Mouse (Mus musculus): ENCODE results near the gene Ube2m. TPM values are rescaled to one million over a fixed set of nuclear protein-coding genes. Genes with fewer than 3 reads are reported as not detected.

Ube2m gene
- polyA plus RNA-seq, 1 experiment from 2014 or later, result 107 TPM

DNA sequence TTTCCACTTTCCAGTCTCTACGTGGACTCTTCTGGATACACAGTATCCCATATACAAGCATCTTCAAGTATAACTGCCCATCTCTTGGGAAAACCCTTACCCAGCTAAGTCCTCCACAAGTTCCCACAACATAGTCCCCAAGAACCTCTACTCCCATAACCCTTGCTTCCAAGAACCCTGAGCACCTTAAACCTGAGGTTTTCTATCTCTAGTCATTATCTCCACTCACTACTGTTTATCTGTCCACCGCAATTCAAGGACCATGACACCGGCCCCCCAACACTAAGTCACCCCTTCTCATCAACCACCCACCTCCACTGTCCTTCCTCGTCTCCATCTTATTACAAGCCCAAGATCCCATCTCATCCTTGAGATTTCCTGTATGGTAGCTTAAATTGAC, 1.3 kb downstream of the Ube2m start:
- Histone ChIP-seq H3K4me2 (replicated peaks; ENCODE audit: low read depth) (peak overlapping the region; percentile 79), H3K9ac (ENCODE audit: low read depth, low read length) (peak overlapping the region; percentile 96), H3K9me3 (ENCODE audit: control insufficient read depth) (no peaks in the 10 kb centered on the region), H3K27me3 (replicated peaks; ENCODE audit: control insufficient read depth, insufficient read depth, low read length) (no peaks in the 10 kb centered on the region), H3K4me3 (ENCODE audit: low read depth, low read length) (peak overlapping the region; percentile 81), H3K4me1 (replicated peaks; ENCODE audit: control insufficient read depth, insufficient read depth, low read length) (0 out of 2 replicates have a peak, but pooled peaks cover 6% of the 10 kb centered on the region), H3K36me3 (ENCODE audit: control insufficient read depth, insufficient read depth) (peaks cover 19% of the 10 kb centered on the region), H3K27ac (ENCODE audit: low read depth, low read length) (peak overlapping the region; percentile 99; the same call in 1 of the 2 replicates)
- no peak for ATAC-seq
- 25% methylated on average over 4 of the region's 4 CpGs for WGBS
- no peak for TF ChIP-seq CTCF (IDR thresholded peaks at IDR 0.05; ENCODE audit: low read depth)

DNA sequence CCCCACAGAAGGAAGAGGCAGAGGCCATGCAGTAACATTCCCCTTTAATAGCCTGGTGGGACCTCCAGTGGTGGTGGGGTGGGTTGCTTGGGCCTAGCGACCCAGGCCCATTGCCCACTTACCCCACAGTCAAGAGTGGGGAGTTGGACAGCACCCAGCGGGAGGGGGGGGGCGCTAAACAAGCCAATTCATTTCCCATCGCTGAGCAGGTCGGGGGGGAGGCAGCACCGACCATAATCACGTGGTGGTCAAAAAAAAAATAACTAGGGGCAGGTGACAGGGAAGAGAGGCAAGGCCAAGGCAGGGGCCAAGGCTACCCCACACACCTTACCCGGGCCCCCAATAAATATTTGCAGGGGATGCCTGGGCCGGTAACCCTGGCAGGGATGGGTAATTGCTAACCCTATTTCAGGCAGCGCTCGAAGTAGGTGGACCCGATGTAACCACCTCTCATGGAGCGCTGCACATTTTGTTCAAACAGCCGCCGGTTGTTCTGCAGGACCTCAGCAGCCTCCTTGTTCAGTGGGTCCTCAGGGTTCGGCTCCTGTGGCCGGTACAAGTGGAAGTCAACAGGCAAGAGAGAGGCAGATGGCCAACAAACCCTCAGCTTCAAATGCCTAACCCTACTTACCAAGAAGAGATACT, 2.7 kb downstream of the Ube2m start:
- WGBS, result 76% methylated on average over 17 of the region's 17 CpGs
- Histone ChIP-seq H3K9me3 (ENCODE audit: control insufficient read depth) (no peaks in the 10 kb centered on the region), H3K36me3 (ENCODE audit: control insufficient read depth, insufficient read depth) (peaks cover 33% of the 10 kb centered on the region), H3K4me3 (ENCODE audit: low read depth, low read length) (no peak overlapping the region), H3K4me2 (replicated peaks; ENCODE audit: low read depth) (peak overlapping the region; percentile 84), H3K9ac (ENCODE audit: low read depth, low read length) (no peak overlapping the region), H3K27me3 (replicated peaks; ENCODE audit: control insufficient read depth, insufficient read depth, low read length) (no peaks in the 10 kb centered on the region), H3K27ac (ENCODE audit: low read depth, low read length) (peak overlapping the region; percentile 95), H3K4me1 (replicated peaks; ENCODE audit: control insufficient read depth, insufficient read depth, low read length) (0 out of 2 replicates have a peak, but pooled peaks cover 6% of the 10 kb centered on the region)
- 0 out of 2 replicates have a peak, but pooled peaks have one; percentile 5 for TF ChIP-seq CTCF (IDR thresholded peaks at IDR 0.05; ENCODE audit: low read depth)
- no peak for ATAC-seq

DNA sequence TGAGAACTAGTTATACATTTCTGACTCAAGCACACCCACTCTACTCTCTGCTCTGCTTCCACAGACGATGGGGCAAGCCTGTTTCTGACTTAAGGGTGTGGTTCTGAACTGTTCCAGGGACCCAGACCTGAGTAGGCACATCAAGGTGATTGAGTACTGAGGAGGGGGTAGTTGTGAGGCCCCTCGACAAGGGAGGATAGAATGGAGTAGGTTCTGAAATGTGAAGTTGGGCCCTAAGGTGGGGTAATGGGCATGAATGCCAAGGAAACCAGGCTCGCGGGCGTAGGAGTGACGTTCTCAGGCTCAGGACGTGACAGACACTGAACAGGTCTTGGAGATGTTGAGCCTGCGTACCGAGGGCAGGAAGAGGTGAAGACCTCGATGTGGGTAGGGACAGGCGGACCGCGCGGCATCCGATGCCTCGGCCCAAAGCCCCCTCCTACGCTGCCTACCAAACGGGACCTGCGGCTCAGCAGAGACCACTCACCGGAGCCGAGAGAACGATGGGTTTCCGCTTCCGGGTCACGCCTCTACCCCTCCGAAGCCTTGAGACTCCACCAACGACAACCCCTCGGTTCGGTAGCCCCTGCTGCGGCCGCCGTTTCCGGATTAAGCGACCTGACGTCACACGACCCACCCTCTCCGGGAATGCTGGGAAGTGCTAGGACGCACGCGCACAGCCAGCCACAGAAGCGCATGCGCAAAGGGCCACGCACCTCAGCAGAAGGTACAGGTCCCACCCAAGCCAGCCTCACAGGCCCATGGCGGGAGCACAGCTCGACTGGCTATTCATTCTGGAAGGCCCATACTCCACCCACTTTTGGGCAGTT, 3.7 kb downstream of the Ube2m start, which contains the start of gene Chmp2a:
Chmp2a (minus strand) TSS at position 660 of the 830 bp plus-strand sequence.
- H3K4me1 ChIP-seq (replicated peaks; ENCODE audit: control insufficient read depth, insufficient read depth, low read length), result 0 out of 2 replicates have a peak, but pooled peaks cover 6% of the 10 kb centered on the region
- peak within 1 kb of the TSS; percentile 85 for H3K9ac ChIP-seq (ENCODE audit: low read depth, low read length)
- peaks cover 43% of the 10 kb centered on the region for H3K36me3 ChIP-seq (ENCODE audit: control insufficient read depth, insufficient read depth)
- WGBS, result under 1% methylated on average over 44 of the region's 45 CpGs
- peak within 1 kb of the TSS; percentile 84 for H3K4me2 ChIP-seq (replicated peaks; ENCODE audit: low read depth)
- H3K4me3 ChIP-seq (ENCODE audit: low read depth, low read length), result peak within 1 kb of the TSS; percentile 69
- H3K27me3 ChIP-seq (replicated peaks; ENCODE audit: control insufficient read depth, insufficient read depth, low read length), result no peaks in the 10 kb centered on the region
- H3K27ac ChIP-seq (ENCODE audit: low read depth, low read length), result peak within 1 kb of the TSS; percentile 95
- TF ChIP-seq CTCF (IDR thresholded peaks at IDR 0.05; ENCODE audit: low read depth), result no peak
- peak; percentile 49 for ATAC-seq
- no peaks in the 10 kb centered on the region for H3K9me3 ChIP-seq (ENCODE audit: control insufficient read depth)

DNA sequence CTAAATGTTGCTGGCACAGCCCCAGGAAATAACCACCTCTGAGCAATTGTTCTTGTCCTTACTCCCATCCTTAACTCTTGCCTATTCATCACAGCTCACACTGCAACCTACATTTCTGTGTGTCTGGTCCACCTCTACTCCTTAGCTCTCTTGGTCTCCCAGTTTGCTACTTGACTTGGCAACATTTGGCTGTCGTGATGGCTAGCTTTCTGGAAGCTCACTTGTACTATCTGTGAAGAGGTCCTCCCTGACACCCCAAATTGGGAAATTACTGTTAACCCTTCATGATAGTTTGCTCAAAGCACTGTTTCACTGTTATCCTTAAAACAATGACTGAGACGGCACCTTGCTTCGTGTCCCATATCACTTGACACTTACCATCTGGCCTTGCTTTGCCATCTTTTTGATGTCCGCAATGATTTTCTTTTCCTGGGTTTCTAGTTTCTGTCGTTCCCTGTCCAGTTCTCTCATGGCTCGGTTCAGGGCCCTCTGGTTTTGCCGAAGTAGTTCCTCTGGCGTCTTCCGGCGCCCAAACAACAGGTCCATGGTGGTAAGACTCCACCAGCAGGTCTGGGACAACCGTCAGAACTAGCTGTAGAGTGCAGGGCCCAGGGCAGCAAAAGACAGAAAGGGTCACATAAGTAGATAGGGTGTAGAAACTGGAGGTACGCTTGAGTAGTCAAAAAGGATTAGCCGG, 4.5 kb downstream of the Ube2m start:
- Histone ChIP-seq H3K9ac (ENCODE audit: low read depth, low read length) (peak overlapping the region; percentile 85), H3K36me3 (ENCODE audit: control insufficient read depth, insufficient read depth) (peaks cover 51% of the 10 kb centered on the region), H3K27me3 (replicated peaks; ENCODE audit: control insufficient read depth, insufficient read depth, low read length) (no peaks in the 10 kb centered on the region), H3K4me2 (replicated peaks; ENCODE audit: low read depth) (peak overlapping the region; percentile 84), H3K4me1 (replicated peaks; ENCODE audit: control insufficient read depth, insufficient read depth, low read length) (0 out of 2 replicates have a peak, but pooled peaks cover 4% of the 10 kb centered on the region), H3K4me3 (ENCODE audit: low read depth, low read length) (peak overlapping the region; percentile 69), H3K27ac (ENCODE audit: low read depth, low read length) (peak overlapping the region; percentile 95; the same call in 1 of the 2 replicates), H3K9me3 (ENCODE audit: control insufficient read depth) (no peaks in the 10 kb centered on the region)
- 34% methylated on average over 13 of the region's 13 CpGs for WGBS
- TF ChIP-seq CTCF (IDR thresholded peaks at IDR 0.05; ENCODE audit: low read depth), result no peak
- ATAC-seq, result no peak

DNA sequence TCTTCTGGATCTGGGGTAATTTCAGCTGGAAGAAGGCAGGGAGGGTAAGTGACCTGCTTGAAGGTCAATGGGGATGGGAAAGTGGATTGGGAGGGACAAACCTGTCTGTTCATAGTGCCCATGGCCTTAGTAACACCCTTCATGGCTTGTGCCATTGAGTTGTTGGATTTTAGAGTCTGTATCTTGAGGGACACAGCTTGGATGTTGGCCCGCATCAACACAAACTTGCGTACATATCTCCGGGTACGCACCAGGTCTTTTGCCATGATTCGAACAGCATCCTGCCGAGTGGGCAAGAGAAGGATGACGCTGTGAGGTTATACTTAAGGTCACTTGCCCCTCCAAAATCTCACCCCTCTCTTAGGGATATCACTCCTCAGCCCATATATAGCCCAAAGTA, 5.5 kb downstream of the Ube2m start:
- H3K9ac ChIP-seq (ENCODE audit: low read depth, low read length), result no peak overlapping the region
- WGBS, result 91% methylated on average over 7 of the region's 7 CpGs
- H3K9me3 ChIP-seq (ENCODE audit: control insufficient read depth), result no peaks in the 10 kb centered on the region
- H3K27ac ChIP-seq (ENCODE audit: low read depth, low read length), result no peak overlapping the region
- no peak for TF ChIP-seq CTCF (IDR thresholded peaks at IDR 0.05; ENCODE audit: low read depth)
- no peaks in the 10 kb centered on the region for H3K27me3 ChIP-seq (replicated peaks; ENCODE audit: control insufficient read depth, insufficient read depth, low read length)
- ATAC-seq, result no peak
- no peak overlapping the region for H3K4me3 ChIP-seq (ENCODE audit: low read depth, low read length)
- H3K4me2 ChIP-seq (replicated peaks; ENCODE audit: low read depth), result no peak overlapping the region
- H3K4me1 ChIP-seq (replicated peaks; ENCODE audit: control insufficient read depth, insufficient read depth, low read length), result 0 out of 2 replicates have a peak, but pooled peaks cover 4% of the 10 kb centered on the region
- H3K36me3 ChIP-seq (ENCODE audit: control insufficient read depth, insufficient read depth), result peaks cover 61% of the 10 kb centered on the region

Measured in intestine, postnatal 0 days (tissue).